Mouse (Mus musculus): ENCODE data around the gene Plxna2.

GRCm38 (mm10) chr1:194704171-194704855, 86.3 kb downstream of the Plxna2 start:
- TF ChIP-seq CTCF (IDR thresholded peaks at IDR 0.05; ENCODE audit: extremely low read depth, insufficient read length, insufficient replicate concordance, low read depth, low read length) (no peak), POLR2A (IDR thresholded peaks at IDR 0.05; ENCODE audit: low read depth, low read length) (no peak)

All from small intestine, adult 2 months (tissue).